Mouse (Mus musculus) gastrocnemius, postnatal 25 days (tissue): Measurements from ENCODE around the gene Tob2. TPM values are rescaled to one million over a fixed set of nuclear protein-coding genes. Genes with fewer than 3 reads are reported as not detected.

Source experiments
- DNase-seq: peaks from one replicate; pipeline ENCODE4 v3.0.0; 2022
- long read RNA-seq, 2 experiments: library from polyadenylated mRNA; stranded (forward); transcript quantifications; one replicate each; pipeline ENCODE4 v2.0.0; 2021
- total RNA-seq, 2 experiments: library from RNA; stranded (reverse); gene quantifications; 1 replicate in 1 of 2; 2 replicates in 1 of 2; pipeline ENCODE4 v1.2.3; 2021

Gene Tob2
- total RNA-seq: 10 to 100 TPM; 47.4 to 85.8 TPM
- long read RNA-seq, experiment 1, full-length matches to known transcripts: 5 of 17 reads
- long read RNA-seq, experiment 1, partial matches to known transcripts: 2 of 17 reads
- long read RNA-seq, experiment 1, other reads (novel, unspliced or antisense): 10 of 17 reads
- long read RNA-seq, experiment 2, full-length matches to known transcripts: 7 of 30 reads
- long read RNA-seq, experiment 2, partial matches to known transcripts: 0 of 30 reads
- long read RNA-seq, experiment 2, other reads (novel, unspliced or antisense): 23 of 30 reads

- peak; percentile 68 for DNase-seq
Measured at GRCm38 (mm10) chr15:81858517-81859329, at the start of gene Tob2. Gene Tob2 (minus strand): TSS chr15:81858796.

- no peak for DNase-seq
Measured at GRCm38 (mm10) chr15:81907953-81908352, 49.4 kb upstream of the Tob2 start.

- no peak for DNase-seq
Measured at GRCm38 (mm10) chr15:81904939-81905338, 46.3 kb upstream of the Tob2 start.

- DNase-seq: no peak
Measured at GRCm38 (mm10) chr15:81898751-81899150, 40.2 kb upstream of the Tob2 start.

GRCm38 (mm10) chr15:81897607-81898285, 39.1 kb upstream of the Tob2 start:
- no peak for DNase-seq

- no peak for DNase-seq
Measured at GRCm38 (mm10) chr15:81896407-81896806, 37.8 kb upstream of the Tob2 start.

GRCm38 (mm10) chr15:81894002-81894401, 35.4 kb upstream of the Tob2 start:
- DNase-seq: no peak

GRCm38 (mm10) chr15:81891822-81892580, 33.4 kb upstream of the Tob2 start:
- no peak for DNase-seq

- no peak for DNase-seq
Measured at GRCm38 (mm10) chr15:81891140-81891802, 32.7 kb upstream of the Tob2 start.

GRCm38 (mm10) chr15:81889175-81889574, 30.6 kb upstream of the Tob2 start:
- DNase-seq: peak; percentile 72

- DNase-seq: no peak
Measured at GRCm38 (mm10) chr15:81886795-81887550, 28.4 kb upstream of the Tob2 start.

- DNase-seq: no peak
Measured at GRCm38 (mm10) chr15:81885418-81885934, 26.9 kb upstream of the Tob2 start.

- DNase-seq: no peak
Measured at GRCm38 (mm10) chr15:81882348-81882747, 23.8 kb upstream of the Tob2 start.

GRCm38 (mm10) chr15:81879531-81880401, 21.2 kb upstream of the Tob2 start:
- no peak for DNase-seq

GRCm38 (mm10) chr15:81872262-81873136, 13.9 kb upstream of the Tob2 start, which contains the start of gene Aco2:
Gene Aco2 (plus strand): TSS chr15:81872309.
- DNase-seq: peak; percentile 98

- DNase-seq: peak; percentile 81
Measured at GRCm38 (mm10) chr15:81871604-81872261, 13.1 kb upstream of the Tob2 start, which contains the start of gene Phf5a. Gene Phf5a (minus strand): TSS chr15:81871911.

- no peak for DNase-seq
Measured at GRCm38 (mm10) chr15:81869985-81870384, 11.4 kb upstream of the Tob2 start.

GRCm38 (mm10) chr15:81864238-81864637, 5.6 kb upstream of the Tob2 start:
- no peak for DNase-seq
